Mouse (Mus musculus) stomach, postnatal 0 days (tissue): ENCODE data around the gene Whamm. TPM values are rescaled to one million over a fixed set of nuclear protein-coding genes. Genes with fewer than 3 reads are reported as not detected.

Source experiments
- ATAC-seq: fragments of 200-750 bp; cut with Nextera tagmentation; 2 replicates; pipeline ENCODE4 v1.8.0; 2017; ENCODE audit not compliant: low FRiP score, low TSS enrichment
- DNase-seq: peaks from one replicate; pipeline ENCODE4 v3.0.0-alpha.2; 2016; ENCODE audit warnings: low spot score
- H3K27ac ChIP-seq: fragments of 300-500 bp; sonication (generic); replicated peaks from 2 replicates; pipeline ENCODE4 v1.5.1; 2014; ENCODE audit warnings: mild to moderate bottlenecking, control low read depth
- H3K27me3 ChIP-seq: fragments of 300-500 bp; sonication (generic); 2 replicates; pipeline ENCODE4 v1.6.1; 2014; ENCODE audit warnings: low read length; ENCODE audit not compliant: control insufficient read depth, insufficient read depth
- H3K36me3 ChIP-seq: fragments of 300-500 bp; sonication (generic); 2 replicates; pipeline ENCODE4 v1.6.1; 2014; ENCODE audit warnings: low read length, mixed read lengths; ENCODE audit not compliant: control insufficient read depth, insufficient read depth
- H3K4me1 ChIP-seq: fragments of 300-500 bp; sonication (generic); replicated peaks from 2 replicates; pipeline ENCODE4 v1.6.1; 2014; ENCODE audit warnings: antibody characterized with exemption; ENCODE audit not compliant: control insufficient read depth, insufficient read depth
- H3K4me2 ChIP-seq: fragments of 300-500 bp; sonication (generic); replicated peaks from 2 replicates; pipeline ENCODE4 v1.6.1; 2014; ENCODE audit warnings: low read depth, mild to moderate bottlenecking, control low read depth, moderate library complexity
- H3K4me3 ChIP-seq: fragments of 300-500 bp; sonication (generic); 2 replicates; pipeline ENCODE4 v1.5.1; 2014; ENCODE audit warnings: low read depth, low read length, control low read depth
- H3K9ac ChIP-seq: fragments of 300-500 bp; sonication (generic); 2 replicates; pipeline ENCODE4 v1.6.1; 2014; ENCODE audit warnings: mild to moderate bottlenecking, low read length, control low read depth, mixed read lengths
- H3K9me3 ChIP-seq: fragments of 300-500 bp; sonication (generic); 2 replicates; pipeline ENCODE4 v1.6.1; 2016; ENCODE audit warnings: low read length; ENCODE audit not compliant: control insufficient read depth
- CTCF ChIP-seq: IDR thresholded peaks from 2 replicates; pipeline ENCODE4 v1.5.1; 2016; ENCODE audit warnings: antibody characterized with exemption, low read depth, mild to moderate bottlenecking, moderate library complexity
- EP300 ChIP-seq: optimal IDR thresholded peaks from 2 replicates; pipeline ENCODE3; 2016; ENCODE audit warnings: antibody characterized with exemption
- WGBS: fragments of 180-500 bp; shearing (Covaris S2); extraction: QIAGEN DNeasy Blood & Tissue Kit; methylation state at CpG from one replicate; pipeline ENCODE4 v1.1.7; 2014; 5-methylcytosine and 5-hydroxymethylcytosine counted together
- polyA plus RNA-seq: library from polyadenylated mRNA; unstranded; fragments of >200 nt; fragmentation: Nextera tagmentation; extraction: Ambion mirVana; gene quantifications from 2 replicates; pipeline ENCODE4 v1.2.1, GENCODE M21; 2015

The Whamm gene
- polyA plus RNA-seq, 1 experiment from 2014 or later = 3.8 TPM

- no peaks in the 10 kb centered on the region for H3K4me1 ChIP-seq
- WGBS = 70% methylated on average over 5 of the region's 5 CpGs
- TF ChIP-seq CTCF = no peak
- TF ChIP-seq EP300 = no peak
Measured at GRCm38 (mm10) chr7:81604991-81605390, 33.9 kb downstream of the Whamm start.

GRCm38 (mm10) chr7:81605489-81605888 is 34.4 kb downstream of the Whamm start:
- TF ChIP-seq CTCF (no peak), EP300 (no peak)
- H3K9me3 ChIP-seq = no peaks in the 10 kb centered on the region
- DNase-seq = no peak
- no peak overlapping the region for H3K9ac ChIP-seq
- no peaks in the 10 kb centered on the region for H3K4me1 ChIP-seq
- no peak overlapping the region for H3K27ac ChIP-seq
- H3K4me2 ChIP-seq = no peak overlapping the region
- 81% methylated on average over 4 of the region's 4 CpGs for WGBS
- H3K36me3 ChIP-seq = no peaks in the 10 kb centered on the region
- H3K27me3 ChIP-seq = no peaks in the 10 kb centered on the region
- ATAC-seq = no peak
- no peak overlapping the region for H3K4me3 ChIP-seq

More at GRCm38 (mm10) chr7:81604991-81605390, 33.9 kb downstream of the Whamm start:
- no peaks in the 10 kb centered on the region for H3K9me3 ChIP-seq
- no peak overlapping the region for H3K27ac ChIP-seq
- no peaks in the 10 kb centered on the region for H3K36me3 ChIP-seq
- H3K9ac ChIP-seq = no peak overlapping the region
- H3K27me3 ChIP-seq = no peaks in the 10 kb centered on the region
- no peak for ATAC-seq
- no peak overlapping the region for H3K4me3 ChIP-seq
- no peak overlapping the region for H3K4me2 ChIP-seq
- DNase-seq = no peak

GRCm38 (mm10) chr7:81606452-81606851 is 35.4 kb downstream of the Whamm start:
- WGBS = 57% methylated on average over 5 of the region's 5 CpGs
- no peak for DNase-seq
- ATAC-seq = no peak
- Histone ChIP-seq H3K9me3 (no peaks in the 10 kb centered on the region), H3K27me3 (no peaks in the 10 kb centered on the region), H3K9ac (no peak overlapping the region), H3K4me2 (no peak overlapping the region), H3K4me1 (no peaks in the 10 kb centered on the region), H3K36me3 (no peaks in the 10 kb centered on the region), H3K27ac (no peak overlapping the region), H3K4me3 (no peak overlapping the region)
- no peak for TF ChIP-seq EP300
- TF ChIP-seq CTCF = no peak

GRCm38 (mm10) chr7:81610125-81610524 is 39.1 kb downstream of the Whamm start:
- Histone ChIP-seq H3K4me3 (no peak overlapping the region), H3K27ac (no peak overlapping the region), H3K4me1 (no peaks in the 10 kb centered on the region), H3K36me3 (no peaks in the 10 kb centered on the region), H3K4me2 (no peak overlapping the region), H3K9me3 (no peaks in the 10 kb centered on the region), H3K9ac (no peak overlapping the region), H3K27me3 (no peaks in the 10 kb centered on the region)
- DNase-seq (peak; percentile 47), ATAC-seq (no peak)
- WGBS = 63% methylated on average over 18 of the region's 18 CpGs
- TF ChIP-seq CTCF = peak; percentile 59
- no peak for TF ChIP-seq EP300

- Histone ChIP-seq H3K27ac (no peak overlapping the region), H3K9ac (no peak overlapping the region), H3K27me3 (no peaks in the 10 kb centered on the region), H3K4me2 (no peak overlapping the region), H3K9me3 (no peaks in the 10 kb centered on the region), H3K4me1 (no peaks in the 10 kb centered on the region), H3K4me3 (no peak overlapping the region), H3K36me3 (no peaks in the 10 kb centered on the region)
- DNase-seq = no peak
- TF ChIP-seq EP300 (no peak), CTCF (no peak)
- WGBS = 83% methylated on average over 13 of the region's 13 CpGs
- ATAC-seq = no peak
Measured at GRCm38 (mm10) chr7:81612856-81613635, 42.0 kb downstream of the Whamm start.

- H3K9ac ChIP-seq = no peak overlapping the region
- H3K27me3 ChIP-seq = no peaks in the 10 kb centered on the region
- no peak for TF ChIP-seq CTCF
- TF ChIP-seq EP300 = no peak
- ATAC-seq (no peak), DNase-seq (no peak)
- H3K9me3 ChIP-seq = no peaks in the 10 kb centered on the region
- H3K4me2 ChIP-seq = no peak overlapping the region
- no peak overlapping the region for H3K4me3 ChIP-seq
- H3K4me1 ChIP-seq = no peaks in the 10 kb centered on the region
- no peak overlapping the region for H3K27ac ChIP-seq
- no peaks in the 10 kb centered on the region for H3K36me3 ChIP-seq
- 74% methylated on average over 9 of the region's 9 CpGs for WGBS
Measured at GRCm38 (mm10) chr7:81615031-81615430, 44.0 kb downstream of the Whamm start.
